Mouse (Mus musculus): ENCODE data around the gene Masp2. TPM values are rescaled to one million over a fixed set of nuclear protein-coding genes. Genes with fewer than 3 reads are reported as not detected.

Masp2 gene
- polyA plus RNA-seq, 1 experiment from 2014 or later = 0.39 TPM

DNA sequence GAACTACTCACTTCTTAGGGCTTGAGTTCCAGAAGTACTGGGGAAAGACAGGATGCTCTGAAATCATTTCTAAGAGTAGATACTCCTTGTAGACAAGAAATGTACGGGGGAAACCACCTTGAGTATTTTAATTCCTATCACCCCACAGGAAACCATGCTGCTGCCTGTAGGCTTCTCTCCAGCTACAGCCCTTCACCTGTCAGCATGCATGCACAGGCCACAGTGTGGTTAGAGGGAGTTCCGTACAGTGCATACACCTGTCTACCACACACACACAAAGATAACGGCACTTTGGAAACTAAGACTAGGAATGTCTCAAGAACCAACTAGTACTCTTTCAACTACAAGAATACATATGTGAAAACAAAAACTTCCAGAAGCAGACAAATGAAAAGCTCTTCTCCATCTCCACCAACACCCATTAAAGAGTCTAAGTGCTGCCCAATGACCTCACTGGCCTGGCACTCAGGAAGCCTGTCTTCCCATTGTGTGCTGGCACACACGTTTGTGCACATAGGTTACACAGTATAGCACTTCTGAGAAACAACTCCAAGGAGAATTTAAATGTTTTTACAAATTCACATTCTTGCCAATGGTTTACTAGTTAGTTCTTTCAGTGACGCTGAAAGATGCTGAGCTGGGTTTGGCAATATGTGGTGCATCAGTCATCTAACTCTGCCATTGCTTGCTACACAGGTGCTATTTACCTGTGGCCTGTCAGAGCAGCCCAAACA is 8.4 kb downstream of the Masp2 start:
- Histone ChIP-seq H3K36me3 (ENCODE audit: insufficient read depth) (peaks cover 41% of the 10 kb centered on the region), H3K4me1 (ENCODE audit: insufficient read depth) (no peaks in the 10 kb centered on the region), H3K27me3 (ENCODE audit: insufficient read depth, low read length) (no peaks in the 10 kb centered on the region), H3K27ac (ENCODE audit: low read depth) (no peak overlapping the region), H3K9me3 (ENCODE audit: low read depth, low read length) (no peaks in the 10 kb centered on the region), H3K4me3 (ENCODE audit: low read depth, low read length) (no peak overlapping the region), H3K4me2 (no peak overlapping the region), H3K9ac (no peak overlapping the region)
- DNase-seq (no peak), ATAC-seq (ENCODE audit: insufficient read depth) (no peak)
- no peak for TF ChIP-seq CTCF (IDR thresholded peaks at IDR 0.05; ENCODE audit: low read depth)
- WGBS = 62% methylated on average over 5 of the region's 5 CpGs

DNA sequence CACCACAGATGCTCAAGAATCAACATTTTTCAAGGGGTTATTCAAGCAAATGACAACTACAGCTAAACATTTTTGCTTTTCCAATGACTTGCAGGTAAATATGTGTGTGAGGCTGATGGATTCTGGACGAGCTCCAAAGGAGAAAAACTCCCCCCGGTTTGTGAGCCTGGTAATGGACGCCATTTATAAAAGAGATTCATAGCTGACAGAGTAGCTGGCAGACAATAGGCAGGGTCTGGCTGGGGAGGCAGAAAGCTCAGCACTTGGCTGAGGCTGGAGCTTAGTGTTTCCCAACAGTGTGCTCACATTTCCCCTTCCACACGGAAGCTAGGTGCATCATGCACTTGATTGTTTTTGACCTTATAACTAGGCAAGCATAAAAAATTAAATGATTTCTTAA is 10.2 kb downstream of the Masp2 start:
- Histone ChIP-seq H3K9ac (no peak overlapping the region), H3K36me3 (ENCODE audit: insufficient read depth) (peaks cover 58% of the 10 kb centered on the region), H3K9me3 (ENCODE audit: low read depth, low read length) (no peaks in the 10 kb centered on the region), H3K4me3 (ENCODE audit: low read depth, low read length) (no peak overlapping the region), H3K4me1 (ENCODE audit: insufficient read depth) (no peaks in the 10 kb centered on the region), H3K4me2 (no peak overlapping the region), H3K27ac (ENCODE audit: low read depth) (no peak overlapping the region), H3K27me3 (ENCODE audit: insufficient read depth, low read length) (no peaks in the 10 kb centered on the region)
- ATAC-seq (ENCODE audit: insufficient read depth) = no peak
- TF ChIP-seq CTCF (IDR thresholded peaks at IDR 0.05; ENCODE audit: low read depth) = no peak
- 56% methylated on average over 4 of the region's 4 CpGs for WGBS
- no peak for DNase-seq

- H3K4me1 ChIP-seq (ENCODE audit: insufficient read depth) = no peaks in the 10 kb centered on the region
- no peak overlapping the region for H3K4me3 ChIP-seq (ENCODE audit: low read depth, low read length)
- H3K27me3 ChIP-seq (ENCODE audit: insufficient read depth, low read length) = no peaks in the 10 kb centered on the region
- no peak for TF ChIP-seq CTCF (IDR thresholded peaks at IDR 0.05; ENCODE audit: low read depth)
- ATAC-seq (ENCODE audit: insufficient read depth) = no peak
- no peak overlapping the region for H3K4me2 ChIP-seq
- H3K27ac ChIP-seq (ENCODE audit: low read depth) = no peak overlapping the region
- 79% methylated on average over 9 of the region's 9 CpGs for WGBS
- DNase-seq = no peak
- H3K9ac ChIP-seq = no peak overlapping the region
- peaks cover 66% of the 10 kb centered on the region for H3K36me3 ChIP-seq (ENCODE audit: insufficient read depth)
- no peaks in the 10 kb centered on the region for H3K9me3 ChIP-seq (ENCODE audit: low read depth, low read length)
Observed at GRCm38 (mm10) chr4:148613738-148614137, 11.4 kb downstream of the Masp2 start.

DNA sequence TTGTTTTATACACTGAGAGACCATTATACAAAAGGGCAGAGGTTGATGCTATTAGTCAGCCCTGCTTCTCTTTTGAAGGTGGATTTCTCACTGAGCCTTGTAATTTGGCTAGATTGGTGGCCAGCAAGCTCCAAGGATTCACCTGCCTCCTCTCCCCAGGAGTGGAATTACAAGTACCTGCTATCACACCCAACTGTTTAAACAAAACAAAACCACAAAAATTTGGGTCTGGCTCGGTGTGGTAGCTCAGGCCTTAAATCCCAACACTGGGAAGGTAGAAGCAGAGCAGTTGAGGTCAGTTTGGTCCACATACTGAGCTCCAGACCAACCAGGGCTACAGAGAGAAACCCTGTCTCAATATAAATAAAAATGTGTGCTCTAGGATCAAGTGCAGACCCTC is 17.5 kb downstream of the Masp2 start:
- H3K27me3 ChIP-seq (ENCODE audit: insufficient read depth, low read length) = no peaks in the 10 kb centered on the region
- no peak for TF ChIP-seq CTCF (IDR thresholded peaks at IDR 0.05; ENCODE audit: low read depth)
- no peak overlapping the region for H3K4me3 ChIP-seq (ENCODE audit: low read depth, low read length)
- DNase-seq (no peak), ATAC-seq (ENCODE audit: insufficient read depth) (no peak)
- H3K9me3 ChIP-seq (ENCODE audit: low read depth, low read length) = no peaks in the 10 kb centered on the region
- no peak overlapping the region for H3K4me2 ChIP-seq
- peaks cover 95% of the 10 kb centered on the region for H3K36me3 ChIP-seq (ENCODE audit: insufficient read depth)
- 0 out of 2 replicates have a peak, but pooled peaks cover 5% of the 10 kb centered on the region for H3K4me1 ChIP-seq (ENCODE audit: insufficient read depth)
- no peak overlapping the region for H3K9ac ChIP-seq
- WGBS = 45% methylated on average over 1 of the region's 1 CpGs
- H3K27ac ChIP-seq (ENCODE audit: low read depth) = no peak overlapping the region

- 86% methylated on average over 1 of the region's 1 CpGs for WGBS
Observed at GRCm38 (mm10) chr4:148620718-148621117, 18.4 kb downstream of the Masp2 start.

GRCm38 (mm10) chr4:148622485-148622884 is 20.1 kb downstream of the Masp2 start:
- H3K27ac ChIP-seq (ENCODE audit: low read depth) = no peak overlapping the region
- peaks cover 72% of the 10 kb centered on the region for H3K36me3 ChIP-seq (ENCODE audit: insufficient read depth)
- TF ChIP-seq CTCF (IDR thresholded peaks at IDR 0.05; ENCODE audit: low read depth) = no peak
- H3K9me3 ChIP-seq (ENCODE audit: low read depth, low read length) = no peaks in the 10 kb centered on the region
- H3K9ac ChIP-seq = no peak overlapping the region
- ATAC-seq (ENCODE audit: insufficient read depth) (no peak), DNase-seq (no peak)
- no peak overlapping the region for H3K4me3 ChIP-seq (ENCODE audit: low read depth, low read length)
- 92% methylated on average over 4 of the region's 4 CpGs for whole genome bisulfite sequencing
- no peak overlapping the region for H3K4me2 ChIP-seq
- H3K4me1 ChIP-seq (ENCODE audit: insufficient read depth) = peaks cover 8% of the 10 kb centered on the region; the same call in 1 of the 2 replicates
- no peaks in the 10 kb centered on the region for H3K27me3 ChIP-seq (ENCODE audit: insufficient read depth, low read length)

More at GRCm38 (mm10) chr4:148620718-148621117, 18.4 kb downstream of the Masp2 start:
- no peak for ATAC-seq (ENCODE audit: insufficient read depth)
- Histone ChIP-seq H3K4me3 (ENCODE audit: low read depth, low read length) (no peak overlapping the region), H3K9me3 (ENCODE audit: low read depth, low read length) (no peaks in the 10 kb centered on the region), H3K36me3 (ENCODE audit: insufficient read depth) (peaks cover 89% of the 10 kb centered on the region), H3K27me3 (ENCODE audit: insufficient read depth, low read length) (no peaks in the 10 kb centered on the region), H3K4me2 (no peak overlapping the region), H3K27ac (ENCODE audit: low read depth) (no peak overlapping the region), H3K4me1 (ENCODE audit: insufficient read depth) (peaks cover 8% of the 10 kb centered on the region; the same call in 1 of the 2 replicates), H3K9ac (no peak overlapping the region)
- no peak for DNase-seq
- TF ChIP-seq CTCF (IDR thresholded peaks at IDR 0.05; ENCODE audit: low read depth) = no peak

DNA sequence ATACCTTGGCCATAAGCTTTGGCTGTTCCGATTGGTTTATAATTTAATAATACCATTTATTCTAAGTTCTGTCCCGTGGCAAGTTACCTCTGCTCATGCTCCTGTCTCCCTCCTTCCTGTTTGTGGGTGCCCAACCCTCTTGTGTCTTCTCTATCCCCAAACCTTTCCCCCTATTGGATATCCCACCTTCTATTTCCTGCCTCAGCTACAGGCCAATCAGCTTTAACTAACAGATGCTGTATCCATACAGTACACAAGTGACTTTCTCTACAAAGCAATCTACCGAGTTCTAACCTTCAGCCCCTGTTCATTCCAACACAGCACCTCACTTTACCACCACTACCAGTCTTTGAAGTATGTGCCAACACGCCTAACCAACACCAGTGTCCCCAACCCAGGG is 21.3 kb downstream of the Masp2 start:
- no peaks in the 10 kb centered on the region for H3K27me3 ChIP-seq (ENCODE audit: insufficient read depth, low read length)
- 82% methylated on average over 4 of the region's 4 CpGs for WGBS
- no peak overlapping the region for H3K9ac ChIP-seq
- H3K36me3 ChIP-seq (ENCODE audit: insufficient read depth) = peaks cover 65% of the 10 kb centered on the region
- no peak overlapping the region for H3K4me2 ChIP-seq
- H3K9me3 ChIP-seq (ENCODE audit: low read depth, low read length) = no peaks in the 10 kb centered on the region
- ATAC-seq (ENCODE audit: insufficient read depth) (no peak), DNase-seq (no peak)
- H3K27ac ChIP-seq (ENCODE audit: low read depth) = no peak overlapping the region
- H3K4me1 ChIP-seq (ENCODE audit: insufficient read depth) = peaks cover 8% of the 10 kb centered on the region; the same call in 1 of the 2 replicates
- no peak overlapping the region for H3K4me3 ChIP-seq (ENCODE audit: low read depth, low read length)
- TF ChIP-seq CTCF (IDR thresholded peaks at IDR 0.05; ENCODE audit: low read depth) = no peak
